Mouse (Mus musculus): ENCODE results near the gene Atg7. TPM values are rescaled to one million over a fixed set of nuclear protein-coding genes. Genes with fewer than 3 reads are reported as not detected.
A peak's percentile ranks its signal among the peaks of the same experiment; 100 is the strongest.

The Atg7 gene
- polyA plus RNA-seq, 1 experiment from 2014 or later, result 19.4 TPM

- Histone ChIP-seq H3K27me3 (ENCODE audit: control insufficient read depth, insufficient read depth, low read length) (no peaks in the 10 kb centered on the region), H3K9ac (ENCODE audit: low read depth, low read length) (no peak overlapping the region), H3K27ac (ENCODE audit: low read depth, low read length) (no peak overlapping the region), H3K9me3 (ENCODE audit: control insufficient read depth, low read length) (no peaks in the 10 kb centered on the region), H3K4me2 (replicated peaks; ENCODE audit: low read depth, low read length) (no peak overlapping the region), H3K4me1 (ENCODE audit: control insufficient read depth, insufficient read depth, low read length) (no peaks in the 10 kb centered on the region; the same call in 1 of the 2 replicates), H3K4me3 (ENCODE audit: low read length) (no peak overlapping the region), H3K36me3 (ENCODE audit: control insufficient read depth, insufficient read depth, low read length) (no peaks in the 10 kb centered on the region)
- WGBS, result 92% methylated on average over 3 of the region's 3 CpGs
- no peak for ATAC-seq (ENCODE audit: low FRiP score, low TSS enrichment)
These were observed 165.9 kb downstream of the Atg7 start for GRCm38 (mm10) chr6:114808654-114809430.

GRCm38 (mm10) chr6:114809431-114809811 lies 166.5 kb downstream of the Atg7 start:
- WGBS, result 19% methylated on average over 1 of the region's 1 CpGs
- ATAC-seq (ENCODE audit: low FRiP score, low TSS enrichment), result no peak
- H3K4me3 ChIP-seq (ENCODE audit: low read length), result no peak overlapping the region
- no peaks in the 10 kb centered on the region for H3K36me3 ChIP-seq (ENCODE audit: control insufficient read depth, insufficient read depth, low read length)
- H3K9me3 ChIP-seq (ENCODE audit: control insufficient read depth, low read length), result no peaks in the 10 kb centered on the region
- no peak overlapping the region for H3K9ac ChIP-seq (ENCODE audit: low read depth, low read length)
- no peak overlapping the region for H3K4me2 ChIP-seq (replicated peaks; ENCODE audit: low read depth, low read length)
- H3K27me3 ChIP-seq (ENCODE audit: control insufficient read depth, insufficient read depth, low read length), result no peaks in the 10 kb centered on the region
- H3K4me1 ChIP-seq (ENCODE audit: control insufficient read depth, insufficient read depth, low read length), result no peaks in the 10 kb centered on the region
- H3K27ac ChIP-seq (ENCODE audit: low read depth, low read length), result no peak overlapping the region

DNA sequence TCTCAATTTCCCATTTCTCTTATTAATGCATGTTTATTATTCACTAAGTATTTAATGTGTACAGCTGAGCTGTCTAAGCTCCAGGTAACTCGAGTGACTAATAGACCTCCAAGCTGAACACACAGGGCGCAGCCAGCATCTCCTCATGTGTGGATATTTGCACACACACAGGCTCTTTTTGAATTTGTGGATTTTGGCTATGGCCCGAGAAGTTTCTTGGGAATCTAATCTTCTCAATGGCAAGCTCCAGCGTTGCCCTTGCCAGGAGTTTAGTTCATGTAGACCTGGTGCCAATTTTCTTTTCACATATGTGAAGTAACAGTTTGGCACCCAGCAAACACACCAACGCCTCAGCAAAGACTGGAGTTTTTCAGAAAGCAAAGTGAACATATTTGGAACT lies 169.4 kb downstream of the Atg7 start:
- Histone ChIP-seq H3K4me3 (ENCODE audit: low read length) (no peak overlapping the region), H3K27me3 (ENCODE audit: control insufficient read depth, insufficient read depth, low read length) (no peaks in the 10 kb centered on the region), H3K27ac (ENCODE audit: low read depth, low read length) (no peak overlapping the region), H3K4me1 (ENCODE audit: control insufficient read depth, insufficient read depth, low read length) (no peaks in the 10 kb centered on the region), H3K4me2 (replicated peaks; ENCODE audit: low read depth, low read length) (no peak overlapping the region), H3K9ac (ENCODE audit: low read depth, low read length) (no peak overlapping the region), H3K36me3 (ENCODE audit: control insufficient read depth, insufficient read depth, low read length) (no peaks in the 10 kb centered on the region), H3K9me3 (ENCODE audit: control insufficient read depth, low read length) (no peaks in the 10 kb centered on the region)
- WGBS, result 89% methylated on average over 5 of the region's 5 CpGs
- no peak for ATAC-seq (ENCODE audit: low FRiP score, low TSS enrichment)

- 84% methylated on average over 4 of the region's 4 CpGs for WGBS
- H3K4me2 ChIP-seq (replicated peaks; ENCODE audit: low read depth, low read length), result no peak overlapping the region
- H3K27me3 ChIP-seq (ENCODE audit: control insufficient read depth, insufficient read depth, low read length), result no peaks in the 10 kb centered on the region
- 0 out of 2 replicates have a peak, but pooled peaks cover 1% of the 10 kb centered on the region for H3K4me1 ChIP-seq (ENCODE audit: control insufficient read depth, insufficient read depth, low read length)
- ATAC-seq (ENCODE audit: low FRiP score, low TSS enrichment), result no peak
- H3K36me3 ChIP-seq (ENCODE audit: control insufficient read depth, insufficient read depth, low read length), result no peaks in the 10 kb centered on the region
- no peak overlapping the region for H3K27ac ChIP-seq (ENCODE audit: low read depth, low read length)
- H3K9ac ChIP-seq (ENCODE audit: low read depth, low read length), result no peak overlapping the region
- H3K9me3 ChIP-seq (ENCODE audit: control insufficient read depth, low read length), result no peaks in the 10 kb centered on the region
- H3K4me3 ChIP-seq (ENCODE audit: low read length), result no peak overlapping the region
These were observed 169.9 kb downstream of the Atg7 start for GRCm38 (mm10) chr6:114812779-114813178.

- 54% methylated on average over 6 of the region's 6 CpGs for WGBS
- Histone ChIP-seq H3K4me2 (replicated peaks; ENCODE audit: low read depth, low read length) (no peak overlapping the region), H3K4me3 (ENCODE audit: low read length) (no peak overlapping the region), H3K27me3 (ENCODE audit: control insufficient read depth, insufficient read depth, low read length) (no peaks in the 10 kb centered on the region), H3K27ac (ENCODE audit: low read depth, low read length) (no peak overlapping the region), H3K36me3 (ENCODE audit: control insufficient read depth, insufficient read depth, low read length) (no peaks in the 10 kb centered on the region), H3K9me3 (ENCODE audit: control insufficient read depth, low read length) (no peaks in the 10 kb centered on the region), H3K9ac (ENCODE audit: low read depth, low read length) (no peak overlapping the region), H3K4me1 (ENCODE audit: control insufficient read depth, insufficient read depth, low read length) (peaks cover 14% of the 10 kb centered on the region; the same call in 1 of the 2 replicates)
- no peak for ATAC-seq (ENCODE audit: low FRiP score, low TSS enrichment)
These were observed 171.4 kb downstream of the Atg7 start for GRCm38 (mm10) chr6:114814199-114814881.

- WGBS, result 97% methylated on average over 5 of the region's 5 CpGs
- H3K4me1 ChIP-seq (ENCODE audit: control insufficient read depth, insufficient read depth, low read length), result peaks cover 14% of the 10 kb centered on the region; the same call in 1 of the 2 replicates
These were observed 172.2 kb downstream of the Atg7 start for GRCm38 (mm10) chr6:114814882-114815650.

DNA sequence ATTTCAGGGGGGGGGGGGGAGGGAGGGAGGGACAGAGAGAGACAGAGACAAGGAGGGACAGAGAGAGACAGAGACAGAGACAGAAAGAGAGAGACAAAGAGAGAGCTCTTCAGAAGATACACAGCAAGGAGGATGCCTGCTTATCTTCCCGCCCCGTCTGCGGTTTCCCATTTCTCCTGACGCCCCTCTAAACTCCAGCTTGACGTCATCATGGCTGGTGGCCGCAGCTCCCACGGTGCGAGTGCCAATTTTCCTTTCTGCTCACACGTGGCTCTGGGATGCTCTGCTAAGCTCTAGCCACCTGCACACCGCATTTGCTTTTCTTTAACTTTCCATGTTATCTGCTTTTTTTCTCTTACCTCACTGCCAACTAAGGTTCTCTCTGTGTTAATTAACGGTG lies 175.1 kb downstream of the Atg7 start:
- H3K4me1 ChIP-seq (ENCODE audit: control insufficient read depth, insufficient read depth, low read length), result peaks cover 14% of the 10 kb centered on the region; the same call in 1 of the 2 replicates
- no peaks in the 10 kb centered on the region for H3K27me3 ChIP-seq (ENCODE audit: control insufficient read depth, insufficient read depth, low read length)
- WGBS, result 27% methylated on average over 11 of the region's 11 CpGs
- no peak overlapping the region for H3K9ac ChIP-seq (ENCODE audit: low read depth, low read length)
- no peaks in the 10 kb centered on the region for H3K36me3 ChIP-seq (ENCODE audit: control insufficient read depth, insufficient read depth, low read length)
- no peak overlapping the region for H3K4me3 ChIP-seq (ENCODE audit: low read length)
- ATAC-seq (ENCODE audit: low FRiP score, low TSS enrichment), result peak; percentile 7; the same call in 1 of the 2 replicates
- H3K27ac ChIP-seq (ENCODE audit: low read depth, low read length), result peak overlapping the region; percentile 59; the same call in 1 of the 2 replicates
- H3K4me2 ChIP-seq (replicated peaks; ENCODE audit: low read depth, low read length), result no peak overlapping the region
- no peaks in the 10 kb centered on the region for H3K9me3 ChIP-seq (ENCODE audit: control insufficient read depth, low read length)

More at GRCm38 (mm10) chr6:114814882-114815650, 172.2 kb downstream of the Atg7 start:
- no peak overlapping the region for H3K4me2 ChIP-seq (replicated peaks; ENCODE audit: low read depth, low read length)
- H3K27me3 ChIP-seq (ENCODE audit: control insufficient read depth, insufficient read depth, low read length), result no peaks in the 10 kb centered on the region
- no peak overlapping the region for H3K27ac ChIP-seq (ENCODE audit: low read depth, low read length)
- no peak overlapping the region for H3K4me3 ChIP-seq (ENCODE audit: low read length)
- ATAC-seq (ENCODE audit: low FRiP score, low TSS enrichment), result no peak
- H3K9me3 ChIP-seq (ENCODE audit: control insufficient read depth, low read length), result no peaks in the 10 kb centered on the region
- H3K36me3 ChIP-seq (ENCODE audit: control insufficient read depth, insufficient read depth, low read length), result no peaks in the 10 kb centered on the region
- H3K9ac ChIP-seq (ENCODE audit: low read depth, low read length), result no peak overlapping the region

- peak; percentile 73; the same call in 1 of the 2 replicates for ATAC-seq (ENCODE audit: low FRiP score, low TSS enrichment)
- peak overlapping the region; percentile 59; the same call in 1 of the 2 replicates for H3K27ac ChIP-seq (ENCODE audit: low read depth, low read length)
These were observed 175.6 kb downstream of the Atg7 start for GRCm38 (mm10) chr6:114818471-114818870.

More at GRCm38 (mm10) chr6:114818471-114818870, 175.6 kb downstream of the Atg7 start:
- Histone ChIP-seq H3K36me3 (ENCODE audit: control insufficient read depth, insufficient read depth, low read length) (no peaks in the 10 kb centered on the region), H3K4me3 (ENCODE audit: low read length) (no peak overlapping the region), H3K27me3 (ENCODE audit: control insufficient read depth, insufficient read depth, low read length) (no peaks in the 10 kb centered on the region), H3K9me3 (ENCODE audit: control insufficient read depth, low read length) (no peaks in the 10 kb centered on the region), H3K4me2 (replicated peaks; ENCODE audit: low read depth, low read length) (no peak overlapping the region), H3K4me1 (ENCODE audit: control insufficient read depth, insufficient read depth, low read length) (peaks cover 14% of the 10 kb centered on the region; the same call in 1 of the 2 replicates), H3K9ac (ENCODE audit: low read depth, low read length) (no peak overlapping the region)
- WGBS, result 14% methylated on average over 6 of the region's 6 CpGs
